Mouse (Mus musculus) cortical plate, adult 2 months (tissue): ENCODE measurements around the gene Mex3d. TPM values are rescaled to one million over a fixed set of nuclear protein-coding genes. Genes with fewer than 3 reads are reported as not detected.

Experiments
- H3K27ac ChIP-seq: fragments of 200-500 bp; 2 replicates; pipeline ENCODE4 v1.5.1; 2012; ENCODE audit warnings: low read length, control low read depth, inconsistent platforms; ENCODE audit not compliant: insufficient read depth
- H3K4me1 ChIP-seq: fragments of 200-500 bp; 2 replicates; pipeline ENCODE4 v1.6.1; 2011; ENCODE audit warnings: low read length; ENCODE audit not compliant: control insufficient read depth, insufficient read depth
- H3K4me3 ChIP-seq: fragments of 200-500 bp; 2 replicates; pipeline ENCODE4 v1.5.1; 2011; ENCODE audit warnings: mild to moderate bottlenecking, low read length, control low read depth; ENCODE audit not compliant: insufficient read depth
- CTCF ChIP-seq: fragments of 200-500 bp; IDR thresholded peaks from 2 replicates; pipeline ENCODE4 v1.5.1; 2011; ENCODE audit warnings: mild to moderate bottlenecking, control low read depth, low read length; ENCODE audit not compliant: insufficient read depth; ENCODE audit errors: extremely low read depth
- POLR2A ChIP-seq: fragments of 200-500 bp; IDR thresholded peaks from 2 replicates; pipeline ENCODE4 v1.6.1; 2011; ENCODE audit warnings: mild to moderate bottlenecking, low read length, control low read depth; ENCODE audit not compliant: insufficient read depth; ENCODE audit errors: extremely low read depth
- polyA plus RNA-seq: library from polyadenylated mRNA; depleted of rRNA; stranded (reverse); fragments of >200 nt; gene quantifications from 2 replicates; pipeline ENCODE4 v1.2.3, GENCODE M21; 2012; rRNA removed

Mex3d gene
- polyA plus RNA-seq, 1 experiment = 14.3 TPM

- no peak for TF ChIP-seq CTCF
- TF ChIP-seq POLR2A = no peak
- Histone ChIP-seq H3K4me3 (no peak overlapping the region), H3K4me1 (peaks cover 2% of the 10 kb centered on the region; the same call in 1 of the 2 replicates), H3K27ac (no peak overlapping the region)
Measured at GRCm38 (mm10) chr10:80341491-80342304, 45.8 kb downstream of the Mex3d start.

GRCm38 (mm10) chr10:80341026-80341425, 46.4 kb downstream of the Mex3d start:
- TF ChIP-seq CTCF (no peak), POLR2A (no peak)

GRCm38 (mm10) chr10:80339941-80340750, 47.3 kb downstream of the Mex3d start:
- TF ChIP-seq CTCF (peak; percentile 90), POLR2A (no peak)
- Histone ChIP-seq H3K4me1 (peaks cover 2% of the 10 kb centered on the region; the same call in 1 of the 2 replicates), H3K27ac (no peak overlapping the region), H3K4me3 (no peak overlapping the region)

More at GRCm38 (mm10) chr10:80341026-80341425, 46.4 kb downstream of the Mex3d start:
- peaks cover 2% of the 10 kb centered on the region; the same call in 1 of the 2 replicates for H3K4me1 ChIP-seq
- H3K4me3 ChIP-seq = no peak overlapping the region
- no peak overlapping the region for H3K27ac ChIP-seq

DNA sequence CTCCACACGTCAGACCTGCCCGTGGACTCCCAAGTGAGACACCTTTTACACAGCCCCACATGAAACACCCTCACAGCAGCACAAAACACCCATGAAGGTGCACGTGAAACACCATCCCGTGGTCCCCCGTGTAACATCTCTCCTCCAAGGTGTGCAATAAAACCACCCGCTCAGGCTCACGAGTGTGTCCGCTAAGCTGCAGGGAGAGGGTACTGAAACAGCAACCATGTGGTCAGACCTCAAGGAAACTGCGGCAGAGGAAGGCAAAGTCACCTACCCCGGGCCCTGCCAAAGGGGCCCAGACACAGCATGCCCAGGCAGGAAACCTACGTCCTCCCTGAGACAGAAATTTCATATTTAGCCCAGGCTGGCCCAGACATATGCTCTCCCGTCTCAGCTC, 51.2 kb downstream of the Mex3d start:
- H3K4me3 ChIP-seq = no peak overlapping the region
- no peak for TF ChIP-seq POLR2A
- no peak for TF ChIP-seq CTCF
- no peaks in the 10 kb centered on the region for H3K4me1 ChIP-seq
- no peak overlapping the region for H3K27ac ChIP-seq

- TF ChIP-seq CTCF (no peak), POLR2A (no peak)
- Histone ChIP-seq H3K27ac (no peak overlapping the region), H3K4me3 (no peak overlapping the region), H3K4me1 (no peaks in the 10 kb centered on the region)
Measured at GRCm38 (mm10) chr10:80332525-80332989, 54.9 kb downstream of the Mex3d start.

GRCm38 (mm10) chr10:80331636-80332524, 55.6 kb downstream of the Mex3d start:
- TF ChIP-seq CTCF = no peak
- no peaks in the 10 kb centered on the region for H3K4me1 ChIP-seq
- H3K4me3 ChIP-seq = no peak overlapping the region
- no peak overlapping the region for H3K27ac ChIP-seq

DNA sequence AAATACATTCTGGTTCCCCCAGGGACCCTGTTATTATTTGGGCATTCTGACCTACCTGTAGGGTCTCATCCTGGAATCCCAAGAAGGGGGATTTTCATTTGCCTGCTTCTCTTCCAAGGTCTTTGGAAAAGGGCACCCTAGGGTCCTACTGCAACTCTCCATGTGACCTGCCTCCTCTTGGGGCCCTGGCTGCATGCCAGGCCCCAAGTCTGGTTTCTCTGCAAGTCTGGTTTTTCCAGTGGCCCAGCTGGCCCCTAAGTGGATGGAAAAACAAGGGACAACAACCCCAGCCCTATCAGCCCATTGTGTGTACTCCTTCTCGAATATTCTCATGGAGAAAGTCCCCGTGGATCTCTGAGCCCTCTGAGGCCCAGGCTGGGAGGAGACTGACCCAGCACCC, 56.6 kb downstream of the Mex3d start:
- Histone ChIP-seq H3K4me3 (no peak overlapping the region), H3K4me1 (no peaks in the 10 kb centered on the region), H3K27ac (no peak overlapping the region)
- TF ChIP-seq POLR2A (no peak), CTCF (no peak)

Other genes with a start within 250 kb of the Mex3d start
- 620 and 641 TPM in 2 replicates for gene Atp5d, start 249.0 kb downstream of the Mex3d start, polyA plus RNA-seq
- 274 and 285 TPM in 2 replicates for gene Cbarp, start 246.8 kb downstream of the Mex3d start, polyA plus RNA-seq
- 26.6 and 33.8 TPM in 2 replicates for gene Midn, start 239.4 kb downstream of the Mex3d start, polyA plus RNA-seq
- 150 and 180 TPM in 2 replicates for gene Cirbp, start 221.7 kb downstream of the Mex3d start, polyA plus RNA-seq
- gene 1600002K03Rik, start 214.7 kb downstream of the Mex3d start, polyA plus RNA-seq = 13.1 and 13.9 TPM in 2 replicates
- gene Efna2, start 208.2 kb downstream of the Mex3d start, polyA plus RNA-seq = 7.7 and 8.5 TPM in 2 replicates
- 36.9 and 37.1 TPM in 2 replicates for gene Mum1, start 161.2 kb downstream of the Mex3d start, polyA plus RNA-seq
- 417 and 424 TPM in 2 replicates for gene Ndufs7, start 138.5 kb downstream of the Mex3d start, polyA plus RNA-seq
- 43.9 and 59.6 TPM in 2 replicates for gene Gamt, start 126.6 kb downstream of the Mex3d start, polyA plus RNA-seq
- 65.4 and 70.8 TPM in 2 replicates for gene Dazap1, start 126.2 kb downstream of the Mex3d start, polyA plus RNA-seq
- gene Rps15, start 95.2 kb downstream of the Mex3d start, polyA plus RNA-seq = 2,242 and 2,263 TPM in 2 replicates
- gene Apc2, start 91.7 kb downstream of the Mex3d start, polyA plus RNA-seq = 54.9 and 55.2 TPM in 2 replicates
- 51.9 and 52.3 TPM in 2 replicates for gene 2310011J03Rik, start 67.1 kb downstream of the Mex3d start, polyA plus RNA-seq
- gene Pcsk4, start 58.2 kb downstream of the Mex3d start, polyA plus RNA-seq = 13.1 and 13.9 TPM in 2 replicates
- 5.7 and 6.3 TPM in 2 replicates for gene Reep6, start 57.7 kb downstream of the Mex3d start, polyA plus RNA-seq
- gene Adamtsl5, start 39.2 kb downstream of the Mex3d start, polyA plus RNA-seq = 7.9 and 9.4 TPM in 2 replicates
- gene Plk5, start 31.2 kb downstream of the Mex3d start, polyA plus RNA-seq = 36.3 and 40.3 TPM in 2 replicates
- gene Mbd3, start 11.9 kb upstream of the Mex3d start, polyA plus RNA-seq = 186 and 210 TPM in 2 replicates
- gene Uqcr11, start 19.2 kb upstream of the Mex3d start, polyA plus RNA-seq = 1,456 and 1,595 TPM in 2 replicates
- 25.5 and 26.0 TPM in 2 replicates for gene Tcf3, start 46.0 kb upstream of the Mex3d start, polyA plus RNA-seq
- not detected in 2 replicates for gene Onecut3, start 107.2 kb upstream of the Mex3d start, polyA plus RNA-seq
- gene Atp8b3, start 151.5 kb upstream of the Mex3d start, polyA plus RNA-seq = 0.08 and 0.09 TPM in 2 replicates
- 44.7 and 45.0 TPM in 2 replicates for gene Rexo1, start 173.9 kb upstream of the Mex3d start, polyA plus RNA-seq
- gene Klf16, start 189.7 kb upstream of the Mex3d start, polyA plus RNA-seq = 34.7 and 36.9 TPM in 2 replicates
- 329 and 330 TPM in 2 replicates for gene Abhd17a, start 202.7 kb upstream of the Mex3d start, polyA plus RNA-seq
- 63.2 and 63.9 TPM in 2 replicates for gene Scamp4, start 215.2 kb upstream of the Mex3d start, polyA plus RNA-seq
- gene Adat3, start 215.2 kb upstream of the Mex3d start, polyA plus RNA-seq = 4.0 and 4.3 TPM in 2 replicates
- gene Gm49322, start 218.4 kb upstream of the Mex3d start, polyA plus RNA-seq = 2.5 and 2.8 TPM in 2 replicates
- 294 and 314 TPM in 2 replicates for gene Csnk1g2, start 235.2 kb upstream of the Mex3d start, polyA plus RNA-seq